8 mouse cellular contexts compared by ENCODE assay signal in the genomic region with DNA sequence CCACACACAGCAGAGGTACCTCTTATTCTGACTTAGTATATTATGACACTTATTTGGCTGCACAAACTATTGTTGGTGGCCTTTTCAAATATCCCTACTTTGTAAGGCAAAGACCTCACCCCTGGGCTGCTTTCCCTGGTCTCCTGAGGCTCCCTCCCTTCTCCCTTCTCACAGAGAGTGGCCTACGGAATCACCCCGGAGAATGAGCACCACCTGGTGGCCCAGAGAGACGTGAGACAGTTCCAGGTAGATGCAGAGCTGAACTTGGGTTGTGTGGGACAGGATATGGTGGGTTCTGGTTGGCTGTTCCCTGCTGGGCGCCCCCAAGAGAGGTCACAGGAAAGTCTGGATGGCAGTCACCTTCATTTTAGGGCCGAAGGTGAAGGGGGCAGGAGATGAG. TPM values are rescaled to one million over a fixed set of nuclear protein-coding genes. Genes with fewer than 3 reads are reported as not detected.
DNase-seq lines count a peak whose midpoint lies in the region; ATAC-seq and TF ChIP-seq lines count a peak whose summit lies in the region.
"Had no signal": no experiment of that assay in that cellular context is flagged by ENCODE, and none has a peak within 500 bp of the region (broad histone marks: within the 10 kb centered on the region; RNA-seq: fewer than 3 reads in every experiment).

No protein-coding gene starts in this region.

- ATAC-seq in Patski = peak; percentile 75

- in situ Hi-C loops in Patski (cut with MboI; ENCODE audit: low pct_unique_long_range_greater_than_20kb) = no loop called here

- DNase-seq in kidney, adult 9 months = peak; percentile 41
- no peak for DNase-seq in kidney, adult 11 months
- DNase-seq in Patski (ENCODE audit: low read depth, low spot score) = no peak
- DNase-seq in embryo, embryonic 10 days (ENCODE audit: low spot score) = peak; percentile 34
- DNase-seq in kidney, postnatal 25 days = peak; percentile 48 to 60
- peak; percentile 66 for DNase-seq in lung, postnatal 14 days
- DNase-seq in urinary bladder, postnatal 36 days (ENCODE audit: low spot score in 2 of 2) = peak; percentile 52 to 59

- CTCF ChIA-PET in Patski (lab: Charles Lee) = interaction anchor here (1.0 to 4.9 kb wide), 4 partner anchors 100 to 180 kb away, joined by 4 to 34 read pairs (median 6); no protein-coding TSS in a partner anchor

- POLR2A ChIA-PET in Patski (lab: Charles Lee) = interaction anchor here (0.6 kb wide), 1 partner anchor 148 kb away, joined by 3 read pairs; no protein-coding TSS in a partner anchor

- no peaks in the 10 kb centered on the region for H3K27me3 ChIP-seq in Patski
- H3K27me3 ChIP-seq: limb, embryonic 13.5 days had no signal

- peak; percentile 80 for TF ChIP-seq CTCF in Patski (IDR thresholded peaks at IDR 0.05)

RNA-seq across cellular contexts. Expression of a gene that starts 37.0 kb away (rescaled TPM):
- not detected for polyA plus RNA-seq in Patski (2021)

RNA-seq across cellular contexts. Expression of a gene that starts 51.2 kb away (rescaled TPM):
- polyA plus RNA-seq in Patski (2021) = not detected

Comparison
In these comparisons a context has a peak if more than half of its experiments do, and no peak if none do; other contexts are left out.
1. DNase-seq: peak in kidney, adult 9 months (single experiment), embryo, embryonic 10 days (single experiment), kidney, postnatal 25 days (2 of 2), lung, postnatal 14 days (single experiment) and urinary bladder, postnatal 36 days (2 of 2); none in kidney, adult 11 months (single experiment) and Patski (single experiment).